Mouse (Mus musculus) adrenal gland, postnatal 14 days (tissue): ENCODE data around the gene Atad3a. TPM values are rescaled to one million over a fixed set of nuclear protein-coding genes. Genes with fewer than 3 reads are reported as not detected.

Experiments used
- DNase-seq: peaks from one replicate; pipeline ENCODE4 v3.0.0; 2021; ENCODE audit warnings: mixed read lengths
- microRNA-seq, 2 experiments: library from miRNA; unstranded; fragments of <30 nt; microRNA quantifications; one replicate each; pipeline ENCODE4 v1.2.0; 2021
- total RNA-seq: library from RNA; stranded (reverse); gene quantifications from 2 replicates; pipeline ENCODE4 v1.2.3, GENCODE M21; 2021

Gene Atad3a
- total RNA-seq, 1 experiment from 2014 or later = 117 TPM

DNA sequence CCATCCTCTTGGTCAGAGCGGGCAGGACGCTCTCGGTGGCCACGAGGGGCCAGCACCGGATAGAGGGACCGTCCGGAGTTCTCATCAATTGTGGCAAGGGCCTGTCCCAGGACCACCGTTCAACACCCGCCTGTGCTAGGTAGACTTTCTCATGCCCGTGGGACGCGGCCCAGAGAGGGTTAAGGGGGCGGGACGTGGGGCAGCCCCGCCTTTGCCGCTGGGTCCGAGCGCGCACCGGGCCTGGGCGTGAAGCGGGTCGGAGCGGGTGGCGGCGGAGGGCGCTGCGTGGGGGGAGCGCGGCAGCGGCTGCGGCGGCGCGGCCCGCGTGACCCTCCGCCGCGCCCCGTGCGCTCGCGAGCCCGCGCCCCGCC, 66.8 kb downstream of the Atad3a start, which contains the start of gene Fndc10:
TSS of gene Fndc10 (plus strand) at position 232 of the 371 bp plus-strand sequence.
- peak; percentile 86 for DNase-seq

DNA sequence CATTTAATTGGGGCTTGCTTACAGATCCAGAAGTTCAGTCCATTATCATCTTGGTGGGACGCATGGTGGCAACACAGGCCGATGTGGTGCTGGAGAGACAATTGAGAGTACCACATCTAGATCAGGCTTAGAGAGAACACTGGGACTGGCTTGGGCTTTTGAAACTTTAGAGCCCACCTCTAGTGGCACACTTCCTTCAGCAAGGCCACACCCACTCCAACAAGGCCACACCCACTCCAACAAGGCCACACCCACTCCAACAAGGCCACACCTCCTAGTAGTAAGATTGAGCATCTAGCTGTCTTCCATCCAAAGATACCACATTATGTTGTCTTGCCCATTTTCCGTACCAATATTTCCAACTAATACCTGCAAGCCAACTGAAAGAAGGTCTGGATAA, 68.5 kb downstream of the Atad3a start:
- no peak for DNase-seq

Small RNAs within 50 kb of the gene (microRNA-seq; reads per million reads assigned to microRNA genes)
- 0 reads per million in 2 experiments for gene Gm27743

Other genes starting within 250 kb of the Atad3a start
- 206 and 214 TPM in 2 replicates for gene Nadk, start 198.7 kb downstream of the Atad3a start, total RNA-seq
- 25.8 and 30.1 TPM in 2 replicates for gene Slc35e2, start 159.7 kb downstream of the Atad3a start, total RNA-seq
- 56.4 and 59.3 TPM in 2 replicates for gene Cdk11b, start 136.2 kb downstream of the Atad3a start, total RNA-seq
- gene Gm10563, start 115.7 kb downstream of the Atad3a start, total RNA-seq = not detected in 2 replicates
- 10.0 and 11.5 TPM in 2 replicates for gene Mmp23, start 107.7 kb downstream of the Atad3a start, total RNA-seq
- 38.5 and 41.6 TPM in 2 replicates for gene Mib2, start 91.9 kb downstream of the Atad3a start, total RNA-seq
- 34.8 and 45.9 TPM in 2 replicates for gene Fndc10, start 66.8 kb downstream of the Atad3a start, total RNA-seq
- 94.3 and 97.0 TPM in 2 replicates for gene Ssu72, start 56.3 kb downstream of the Atad3a start, total RNA-seq
- gene Tmem240, start 26.3 kb downstream of the Atad3a start, total RNA-seq = 0.79 and 1.2 TPM in 2 replicates
- gene Vwa1, start 13.6 kb upstream of the Atad3a start, total RNA-seq = 5.2 and 5.5 TPM in 2 replicates
- 0.79 and 0.82 TPM in 2 replicates for gene Tmem88b, start 24.8 kb upstream of the Atad3a start, total RNA-seq
- gene Ankrd65, start 29.3 kb upstream of the Atad3a start, total RNA-seq = not detected in 2 replicates
- 194 and 200 TPM in 2 replicates for gene Mrpl20, start 41.8 kb upstream of the Atad3a start, total RNA-seq
- gene Ccnl2, start 51.4 kb upstream of the Atad3a start, total RNA-seq = 106 and 112 TPM in 2 replicates
- 136 and 148 TPM in 2 replicates for gene Aurkaip1, start 70.2 kb upstream of the Atad3a start, total RNA-seq
- 40.6 and 44.3 TPM in 2 replicates for gene Mxra8, start 78.6 kb upstream of the Atad3a start, total RNA-seq
- 54.8 and 66.4 TPM in 2 replicates for gene Dvl1, start 86.3 kb upstream of the Atad3a start, total RNA-seq
- 0.19 and 0.56 TPM in 2 replicates for gene Tas1r3, start 102.3 kb upstream of the Atad3a start, total RNA-seq
- 18.4 and 21.6 TPM in 2 replicates for gene Cptp, start 108.3 kb upstream of the Atad3a start, total RNA-seq
- gene Ints11, start 108.5 kb upstream of the Atad3a start, total RNA-seq = 26.4 and 32.5 TPM in 2 replicates
- 30.8 and 33.9 TPM in 2 replicates for gene Pusl1, start 130.7 kb upstream of the Atad3a start, total RNA-seq
- 20.3 and 25.6 TPM in 2 replicates for gene Acap3, start 130.7 kb upstream of the Atad3a start, total RNA-seq
- gene Ube2j2, start 182.7 kb upstream of the Atad3a start, total RNA-seq = 76.3 and 78.4 TPM in 2 replicates
- 94.0 and 105 TPM in 2 replicates for gene C1qtnf12, start 201.2 kb upstream of the Atad3a start, total RNA-seq
- gene B3galt6, start 231.6 kb upstream of the Atad3a start, total RNA-seq = 5.8 and 6.5 TPM in 2 replicates
- 209 and 225 TPM in 2 replicates for gene Sdf4, start 231.8 kb upstream of the Atad3a start, total RNA-seq